Mouse (Mus musculus) midbrain, embryonic 10.5 days (tissue): ENCODE results near the gene Gpr50. TPM values are rescaled to one million over a fixed set of nuclear protein-coding genes. Genes with fewer than 3 reads are reported as not detected.

Experiments
- DNase-seq: peaks from one replicate; pipeline ENCODE4 v3.0.0-alpha.2; 2017; ENCODE audit warnings: low spot score
- H3K27ac ChIP-seq: fragments of 300-500 bp; sonication (generic); replicated peaks from 2 replicates; pipeline ENCODE4 v1.5.1; 2016; ENCODE audit warnings: mild to moderate bottlenecking
- H3K27me3 ChIP-seq: fragments of 300-500 bp; sonication (generic); 2 replicates; pipeline ENCODE4 v1.6.1; 2016; ENCODE audit warnings: low read depth, mild to moderate bottlenecking; ENCODE audit not compliant: poor library complexity, severe bottlenecking
- H3K36me3 ChIP-seq: fragments of 300-500 bp; sonication (generic); 2 replicates; pipeline ENCODE4 v1.6.1; 2016; ENCODE audit warnings: mild to moderate bottlenecking, moderate library complexity
- H3K4me1 ChIP-seq: fragments of 300-500 bp; sonication (generic); 2 replicates; pipeline ENCODE4 v1.6.1; 2016
- H3K4me3 ChIP-seq: fragments of 300-500 bp; sonication (generic); 2 replicates; pipeline ENCODE4 v1.5.1; 2016; ENCODE audit warnings: mild to moderate bottlenecking, moderate library complexity
- H3K9me3 ChIP-seq: fragments of 300-500 bp; sonication (generic); replicated peaks from 2 replicates; pipeline ENCODE4 v1.6.1; 2016; ENCODE audit warnings: mild to moderate bottlenecking
- WGBS: fragments of 180-500 bp; shearing (Covaris S2); methylation state at CpG from one replicate; pipeline ENCODE4 v1.1.7; 2016; 5-methylcytosine and 5-hydroxymethylcytosine counted together
- polyA plus RNA-seq: library from polyadenylated mRNA; unstranded; fragments of >200 nt; fragmentation: Nextera tagmentation; extraction: Ambion mirVana; gene quantifications from 2 replicates; pipeline ENCODE4 v1.2.1, GENCODE M21; 2016

Gene Gpr50
- polyA plus RNA-seq, 1 experiment from 2014 or later: 4.0 TPM

DNA sequence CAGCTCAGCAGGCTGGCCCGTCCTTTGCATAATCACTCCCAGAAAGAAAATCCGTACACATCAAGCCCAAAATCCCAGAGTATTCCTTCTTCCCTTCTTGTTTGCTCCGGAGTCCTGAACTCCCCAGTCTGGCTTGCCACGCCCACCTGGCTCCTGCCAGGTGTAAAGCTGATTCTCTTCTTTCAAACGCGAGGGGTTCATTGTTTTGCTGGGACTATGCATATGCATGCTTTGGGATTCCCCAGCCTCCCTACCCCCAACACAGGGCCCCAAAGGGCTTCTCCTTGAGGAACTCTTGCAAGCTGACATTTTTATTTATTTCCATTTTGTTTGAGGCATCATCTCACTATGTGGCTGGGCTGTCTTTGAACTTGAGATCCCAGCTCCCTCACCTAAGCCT lies 6.8 kb downstream of the Gpr50 start:
- H3K4me1 ChIP-seq: peaks cover 6% of the 10 kb centered on the region; the same call in 1 of the 2 replicates
- 17% methylated on average over 6 of the region's 6 CpGs for WGBS
- no peak overlapping the region for H3K4me3 ChIP-seq
- H3K27ac ChIP-seq: no peak overlapping the region
- H3K9me3 ChIP-seq: no peaks in the 10 kb centered on the region
- no peak for DNase-seq
- H3K36me3 ChIP-seq: no peaks in the 10 kb centered on the region
- peaks cover 57% of the 10 kb centered on the region for H3K27me3 ChIP-seq

DNA sequence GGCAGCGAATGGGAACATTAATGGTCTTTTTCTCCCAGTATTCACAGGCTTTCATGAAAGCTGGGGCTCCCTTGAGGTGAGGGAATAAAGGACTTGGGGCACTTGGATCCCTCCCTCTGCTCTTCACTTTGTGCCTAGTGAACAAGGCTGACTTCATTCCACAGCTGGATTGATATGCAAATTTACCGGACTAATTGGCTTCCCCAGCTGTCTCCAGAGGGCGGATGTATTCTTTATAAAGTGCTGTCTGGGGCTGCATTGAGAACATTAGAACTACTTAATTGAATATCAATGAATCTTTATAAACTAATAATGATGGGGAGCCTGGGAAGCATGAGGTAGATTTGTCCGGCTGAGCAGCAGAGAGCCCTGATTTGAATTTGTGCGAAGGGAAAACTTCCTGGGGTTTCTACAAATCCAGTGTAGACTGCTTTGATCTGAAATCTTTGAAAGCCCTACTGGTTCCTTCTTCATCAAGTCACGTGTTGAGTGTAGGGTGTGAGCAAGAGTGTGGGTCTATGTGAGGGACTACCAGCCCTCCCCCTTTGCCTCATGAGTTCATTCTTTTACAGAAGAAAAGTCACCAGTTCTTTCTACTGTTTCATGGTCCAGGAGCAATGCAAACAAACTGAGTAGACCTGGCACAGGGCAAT lies 37.5 kb downstream of the Gpr50 start:
- DNase-seq: no peak
- no peak overlapping the region for H3K4me3 ChIP-seq
- H3K9me3 ChIP-seq: no peaks in the 10 kb centered on the region
- H3K27ac ChIP-seq: no peak overlapping the region
- no peaks in the 10 kb centered on the region for H3K36me3 ChIP-seq
- no peaks in the 10 kb centered on the region for H3K27me3 ChIP-seq
- WGBS: 22% methylated on average over 6 of the region's 6 CpGs
- H3K4me1 ChIP-seq: no peaks in the 10 kb centered on the region; the same call in 1 of the 2 replicates

Other genes starting within 250 kb of the Gpr50 start
- gene Cd99l2, start 170.8 kb upstream of the Gpr50 start, polyA plus RNA-seq: 22.0 and 24.8 TPM in 2 replicates
- gene Hmgb3, start 107.7 kb upstream of the Gpr50 start, polyA plus RNA-seq: 719 and 770 TPM in 2 replicates
- gene Vma21, start 152.3 kb downstream of the Gpr50 start, polyA plus RNA-seq: 44.3 and 49.2 TPM in 2 replicates